Mouse (Mus musculus) fat pad, adult 2 months (tissue): ENCODE data around the gene Psmb1.
"Not testable (repeated sequence)": the region's sequence is repeated elsewhere in the genome, so short reads cannot be mapped to it uniquely, and the experiment has no call there.

Source experiments
- DNase-seq: peaks from one replicate; pipeline ENCODE4 v3.0.0-alpha.2; 2011; ENCODE audit warnings: low read depth, low spot score; ENCODE audit errors: extremely low read depth

Psmb1 gene

DNA sequence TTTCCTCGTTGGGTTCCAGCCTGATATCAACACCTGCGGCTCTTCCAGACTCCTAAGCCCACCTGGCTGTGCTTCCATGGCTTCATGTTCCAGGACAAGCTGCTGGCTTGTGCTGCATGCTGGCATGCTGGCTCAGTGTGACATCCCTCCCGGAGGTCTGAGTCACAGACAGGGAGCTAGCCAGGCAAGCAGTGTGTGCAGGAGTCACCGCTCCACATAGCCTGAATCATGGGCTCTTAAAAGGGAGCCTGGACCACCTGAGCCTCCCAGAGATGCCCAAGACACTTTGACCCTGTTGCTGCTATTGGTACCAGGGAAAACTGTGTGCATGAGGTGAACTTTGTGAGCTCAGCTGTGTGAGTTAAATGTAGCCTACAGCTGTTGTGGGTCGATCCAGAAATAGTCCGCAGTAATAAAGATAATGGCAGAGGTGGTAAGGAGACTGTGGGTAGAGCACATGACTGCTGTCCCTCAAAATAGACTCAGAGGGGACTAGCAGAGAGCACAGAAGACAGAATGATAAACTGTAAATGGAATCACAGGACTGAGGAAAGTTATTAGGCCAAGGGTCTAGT is 37.5 kb downstream of the Psmb1 start:
- DNase-seq = no peak

DNA sequence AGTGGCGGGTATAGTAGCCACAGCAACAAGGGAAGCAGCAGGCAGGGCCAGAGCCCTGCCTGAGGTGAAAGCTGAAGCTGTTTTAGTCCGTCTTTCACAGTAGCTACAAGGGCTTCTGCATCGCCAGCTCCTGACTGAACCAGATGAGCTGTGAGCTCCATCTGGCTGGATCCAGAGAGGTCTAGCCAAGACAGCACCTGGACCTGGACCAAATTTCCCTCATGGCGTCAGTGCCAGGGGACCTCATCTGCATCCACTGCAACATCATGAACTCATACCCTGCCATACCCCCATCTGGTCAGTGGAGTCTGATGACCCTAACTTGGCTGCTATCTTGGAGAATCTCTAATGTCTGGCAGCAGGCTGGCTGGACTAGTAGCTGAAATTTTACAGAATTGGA is 39.8 kb downstream of the Psmb1 start:
- DNase-seq = no peak

GRCm38 (mm10) chr17:15456595-15456994 is 43.0 kb downstream of the Psmb1 start:
- DNase-seq = no peak

DNA sequence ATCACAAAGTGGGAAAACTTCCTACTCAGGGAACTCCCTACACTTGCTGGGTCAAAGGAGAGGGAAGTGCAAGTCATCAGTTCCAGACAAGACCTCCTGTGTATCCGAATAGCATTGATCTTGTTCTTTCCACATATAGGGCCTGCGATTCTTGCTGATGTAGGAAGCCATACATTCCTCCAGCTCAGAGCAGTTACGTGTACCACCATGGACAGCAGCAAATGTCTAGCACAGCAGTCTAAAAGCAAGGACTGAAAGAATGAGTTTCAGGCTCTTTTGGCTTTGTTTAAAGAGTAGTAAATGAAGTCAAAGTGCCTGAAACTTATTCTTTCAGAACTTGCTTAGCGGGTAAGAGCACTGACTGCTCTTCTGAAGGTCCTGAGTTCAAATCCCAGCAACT is 44.3 kb downstream of the Psmb1 start:
- no peak for DNase-seq

DNA sequence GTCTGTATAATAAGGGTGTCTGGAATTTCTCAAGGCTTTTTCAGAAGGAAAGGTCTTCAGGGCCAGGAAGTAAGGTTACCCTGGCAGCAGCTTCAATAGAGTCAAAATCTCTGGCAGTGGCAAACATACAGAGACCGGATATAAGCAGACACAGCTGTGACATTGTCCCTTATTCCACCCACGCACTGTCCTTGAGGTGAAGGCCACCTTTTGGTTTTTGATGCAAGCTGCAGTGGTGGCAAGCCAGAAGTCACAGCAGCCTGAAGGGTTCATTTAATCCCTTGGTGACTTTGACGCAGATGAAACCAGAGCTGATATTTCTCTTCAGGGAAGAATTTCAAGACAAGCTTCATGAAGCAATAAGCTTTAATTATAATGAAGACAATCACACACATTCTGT is 49.9 kb downstream of the Psmb1 start:
- peak; percentile 37 for DNase-seq

DNA sequence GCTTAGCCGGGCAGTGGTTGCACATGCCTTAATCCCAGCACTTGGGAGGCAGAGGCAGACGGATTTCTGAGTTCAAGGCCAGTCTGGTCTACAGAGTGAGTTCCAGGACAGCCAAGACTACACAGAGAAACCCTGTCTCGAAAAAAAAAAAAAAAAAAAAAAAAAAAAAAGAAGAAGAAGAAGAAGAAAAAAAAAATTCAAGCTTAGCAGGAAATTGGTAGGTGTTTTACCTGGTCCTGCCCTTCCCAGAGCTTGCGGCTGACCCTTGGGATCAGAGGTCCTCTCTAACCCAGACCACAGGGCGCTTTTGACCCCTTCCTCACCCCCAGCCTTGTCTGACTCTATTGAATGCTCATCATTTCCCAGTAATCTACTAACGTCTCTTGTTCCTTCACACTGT is 50.4 kb downstream of the Psmb1 start:
- DNase-seq = not testable (repeated sequence)

GRCm38 (mm10) chr17:15447831-15448230 is 51.7 kb downstream of the Psmb1 start:
- no peak for DNase-seq

DNA sequence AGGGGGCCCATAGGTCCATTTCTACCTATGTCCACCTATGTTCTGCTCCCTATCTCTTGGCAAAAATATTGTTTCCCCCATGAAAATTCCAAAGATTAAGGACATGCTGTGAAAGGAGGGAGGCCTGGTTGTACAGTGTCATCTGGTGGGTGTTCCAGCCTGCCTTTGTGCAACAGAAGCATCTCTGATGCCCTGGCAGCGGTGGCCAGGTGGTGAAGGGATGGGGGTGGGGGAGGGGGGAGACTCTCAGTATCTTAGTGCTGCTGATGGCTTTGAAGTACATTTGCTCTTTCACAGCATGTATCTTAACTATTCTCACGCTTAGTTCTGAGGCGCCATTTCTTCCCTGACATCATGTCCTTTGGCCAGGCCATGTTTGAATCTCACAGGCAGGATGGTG is 54.1 kb downstream of the Psmb1 start:
- DNase-seq = no peak

DNA sequence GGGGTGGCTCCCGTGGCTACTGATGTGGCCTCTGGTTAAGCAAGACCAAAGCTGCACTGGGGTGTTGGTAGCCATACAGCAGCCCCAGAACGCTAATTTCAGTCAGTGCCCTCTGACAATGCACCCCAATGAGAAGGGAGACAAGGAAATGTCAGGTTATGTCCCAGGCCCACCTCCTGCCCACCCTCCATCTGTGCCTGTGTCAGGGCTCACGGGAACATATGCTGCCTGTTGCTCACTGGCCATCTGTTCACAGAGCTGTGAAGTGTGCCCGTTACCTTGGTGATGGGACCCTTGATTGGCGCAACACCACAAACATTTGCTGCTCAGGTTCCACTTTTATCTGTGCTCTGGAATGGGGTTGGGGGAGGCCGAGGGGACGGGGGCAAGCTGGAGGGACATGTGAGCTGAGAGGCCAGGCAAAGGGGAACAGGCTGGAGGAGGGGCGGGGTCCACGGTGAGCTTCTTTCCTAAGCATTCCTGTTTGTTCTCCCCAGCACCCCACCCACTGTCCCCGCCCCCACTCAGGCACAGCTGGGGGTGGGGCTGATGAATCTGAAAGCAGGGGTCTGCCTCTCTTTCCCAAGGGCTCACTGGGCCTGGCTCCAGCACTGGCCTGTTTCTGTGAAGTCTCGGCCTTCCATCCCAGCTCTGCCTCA is 59.0 kb downstream of the Psmb1 start:
- DNase-seq = no peak

- DNase-seq = no peak
Measured at GRCm38 (mm10) chr17:15440067-15440462, 59.5 kb downstream of the Psmb1 start.

DNA sequence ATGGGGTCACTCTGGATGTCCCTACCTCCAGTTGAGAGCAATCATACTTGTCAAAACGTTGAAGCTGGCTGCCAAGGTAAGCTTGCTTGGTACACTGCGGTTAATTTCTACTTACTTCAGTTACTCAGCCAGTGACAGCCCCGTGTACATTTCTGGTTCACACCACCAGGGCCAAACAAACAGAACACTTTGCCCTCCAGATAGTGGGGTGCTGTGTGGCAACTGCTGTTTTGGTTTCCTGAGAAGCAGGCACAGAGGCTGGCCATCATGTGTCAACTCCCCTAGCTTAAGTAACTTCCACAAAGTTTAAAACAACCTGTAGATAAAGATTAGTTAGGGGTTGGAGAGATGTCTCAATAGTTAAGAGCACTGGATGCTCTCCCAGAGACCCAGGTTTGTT is 64.8 kb downstream of the Psmb1 start:
- peak; percentile 18 for DNase-seq

DNA sequence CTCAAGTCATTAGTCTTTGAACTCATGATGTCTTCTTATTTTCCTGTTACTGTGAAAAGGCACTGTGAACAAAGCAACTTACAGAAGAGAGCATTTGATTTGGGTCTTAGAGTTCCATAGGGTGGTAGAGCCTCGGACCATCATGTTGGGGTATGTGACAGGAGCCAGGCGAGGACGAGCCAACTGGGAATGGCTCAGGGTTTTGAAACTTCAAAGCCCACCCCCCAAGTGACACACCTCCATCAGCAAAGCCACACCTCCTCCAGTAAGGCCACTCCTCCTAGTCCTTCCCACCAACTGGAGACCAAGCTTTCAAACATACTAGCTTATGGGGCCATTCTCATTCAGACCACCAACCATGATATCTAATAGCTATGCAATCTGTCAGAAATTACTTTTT is 67.5 kb downstream of the Psmb1 start:
- DNase-seq = no peak

DNA sequence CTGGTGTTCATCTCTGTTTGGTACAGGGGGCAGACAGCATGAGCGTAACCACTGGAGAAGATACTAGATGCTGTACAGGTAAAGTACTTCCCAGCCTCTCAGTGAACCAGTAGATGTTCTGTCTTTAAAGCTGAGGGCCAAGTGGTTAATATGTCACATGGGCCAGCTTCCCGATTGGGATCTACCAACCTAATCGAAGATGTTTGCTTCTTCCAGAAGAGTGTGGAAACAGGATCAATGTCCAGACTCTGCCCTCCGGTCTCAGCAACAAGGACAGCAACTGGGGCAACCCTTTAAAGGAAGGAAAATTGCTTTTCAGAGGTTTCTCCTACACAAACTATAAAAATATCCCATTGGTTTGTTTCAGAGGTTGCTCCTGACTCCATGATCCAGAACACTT is 68.0 kb downstream of the Psmb1 start:
- DNase-seq = no peak

DNA sequence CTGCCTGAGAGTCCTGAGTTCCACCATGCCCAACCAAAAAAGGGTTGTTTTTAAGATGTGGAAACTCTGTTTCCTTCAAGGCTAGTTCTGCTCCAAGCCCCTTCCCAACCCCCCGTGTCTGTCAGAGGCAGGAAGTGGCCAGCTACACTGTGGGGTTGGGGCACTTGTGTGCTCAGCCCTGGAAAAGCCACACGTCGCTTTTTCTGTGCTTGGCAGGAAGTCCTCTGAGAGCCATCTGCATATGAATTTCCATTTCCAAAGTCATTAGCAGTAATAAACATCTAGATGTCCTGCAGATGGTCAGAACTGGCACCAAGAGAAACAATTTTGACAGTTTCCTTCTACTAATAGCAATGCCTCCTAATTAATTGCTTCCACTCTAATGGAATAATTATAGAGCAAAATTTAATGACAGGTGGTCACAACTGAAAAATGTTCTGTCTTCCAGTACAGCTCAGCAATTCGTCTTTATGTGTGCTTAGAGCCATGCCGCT is 68.5 kb downstream of the Psmb1 start:
- DNase-seq = no peak

DNA sequence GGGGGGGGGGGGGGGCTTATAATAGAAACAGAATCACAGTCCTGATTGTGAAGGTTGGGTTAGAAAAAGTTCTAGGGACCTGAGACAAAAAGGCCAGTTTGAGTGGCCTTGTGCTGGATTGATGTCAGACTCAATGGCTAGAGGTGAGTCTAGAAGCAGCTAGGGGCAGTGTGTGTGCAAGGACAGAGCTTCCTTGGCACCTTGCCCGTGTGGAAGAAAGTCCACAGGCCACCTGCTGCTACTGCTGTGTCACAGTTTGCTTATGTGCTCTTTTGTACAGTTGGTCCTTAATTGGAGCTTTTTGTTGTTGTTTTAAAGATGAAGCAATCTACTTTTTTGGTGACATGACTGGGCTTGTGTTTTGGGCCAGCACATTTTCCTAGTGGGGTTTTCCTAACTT is 69.6 kb downstream of the Psmb1 start:
- peak; percentile 21 for DNase-seq

GRCm38 (mm10) chr17:15429451-15429850 is 70.1 kb downstream of the Psmb1 start:
- DNase-seq = no peak

DNA sequence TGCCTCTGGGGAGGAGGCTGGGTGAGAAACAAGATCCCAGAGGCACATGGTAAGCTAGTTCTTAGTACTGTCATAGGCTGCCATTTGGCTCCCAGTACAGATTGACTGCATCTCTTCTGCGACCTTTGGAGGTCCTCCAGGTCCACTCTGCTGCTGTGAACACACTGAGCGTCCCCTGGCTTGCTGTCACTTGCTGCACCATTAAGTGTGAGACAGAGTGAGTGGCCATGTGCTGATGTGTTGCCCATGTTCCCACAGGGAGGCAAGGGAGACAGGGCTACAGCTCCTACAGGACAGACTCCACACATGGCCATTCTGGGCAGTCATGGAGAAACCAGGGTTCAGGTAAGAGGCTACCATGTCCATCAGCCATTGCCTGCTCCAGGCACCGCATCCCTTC is 73.6 kb downstream of the Psmb1 start:
- no peak for DNase-seq
